Comparison of ENCODE assay signal across 8 mouse cellular contexts in the genomic region with DNA sequence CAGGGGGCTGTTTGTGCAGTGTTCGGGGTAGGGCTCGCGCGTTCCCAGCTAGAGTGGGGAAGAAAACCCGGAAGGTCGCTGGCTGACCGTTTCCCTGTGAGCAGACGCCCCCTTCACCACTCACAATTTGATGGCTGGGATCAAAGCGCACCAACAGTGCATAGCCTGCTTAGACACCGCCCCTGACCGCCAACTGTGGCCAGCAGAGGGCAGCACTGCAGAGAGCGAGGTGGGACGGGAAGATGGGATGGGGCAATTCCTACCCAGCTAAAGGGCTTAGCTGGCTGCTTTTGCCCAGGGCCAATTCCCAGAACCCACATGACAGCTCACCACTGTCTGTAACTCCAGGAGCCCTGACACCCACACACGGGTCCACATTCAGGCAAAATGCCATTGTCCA. TPM values are rescaled to one million over a fixed set of nuclear protein-coding genes. Genes with fewer than 3 reads are reported as not detected.
DNase-seq lines count a peak whose midpoint lies in the region; ATAC-seq lines count a peak whose summit lies in the region.

No protein-coding gene starts in this region.

- no peak for ATAC-seq in midbrain, embryonic 16.5 days
- peak; percentile 69; the same call in 1 of the 2 replicates for ATAC-seq in monocyte, adult 5-6 weeks (replicated peaks; ENCODE audit: insufficient number of reproducible peaks, low FRiP score, low TSS enrichment, poor library complexity, severe bottlenecking)

- H3K9me3 ChIP-seq in midbrain, embryonic 10.5 days (replicated peaks), result no peaks in the 10 kb centered on the region
- no peaks in the 10 kb centered on the region for H3K9me3 ChIP-seq in midbrain, embryonic 16.5 days (replicated peaks; ENCODE audit: control insufficient read depth, low read length, poor library complexity, severe bottlenecking)

- no peak overlapping the region for H3K4me2 ChIP-seq in midbrain, embryonic 16.5 days (ENCODE audit: low read length)

- peaks cover 4% of the 10 kb centered on the region; the same call in 1 of the 2 replicates for H3K4me1 ChIP-seq in midbrain, embryonic 10.5 days
- no peaks in the 10 kb centered on the region for H3K4me1 ChIP-seq in midbrain, embryonic 16.5 days (ENCODE audit: control insufficient read depth, insufficient read depth, low read length)

- no peak overlapping the region for H3K27ac ChIP-seq in midbrain, embryonic 10.5 days (replicated peaks)
- no peak overlapping the region for H3K27ac ChIP-seq in midbrain, embryonic 16.5 days (ENCODE audit: low read length)

- DNase-seq in adrenal gland, adult (ENCODE audit: inconsistent age in 2 of 2, low spot score in 1 of 2), result peak; percentile 44 to 86
- DNase-seq in adrenal gland, adult 8-10 months, result no peak
- peak; percentile 50 for DNase-seq in midbrain, embryonic 10.5 days (ENCODE audit: low spot score)
- DNase-seq in embryo, embryonic 10 days (ENCODE audit: low spot score), result peak; percentile 67
- DNase-seq in kidney, postnatal 25 days, result peak; percentile 70 to 73
- peak; percentile 61 for DNase-seq in urinary bladder, postnatal 25 days (ENCODE audit: low spot score)

- H3K36me3 ChIP-seq in midbrain, embryonic 10.5 days, result no peaks in the 10 kb centered on the region
- H3K36me3 ChIP-seq in midbrain, embryonic 16.5 days (ENCODE audit: control insufficient read depth, insufficient read depth, low read length), result no peaks in the 10 kb centered on the region

- no peak overlapping the region for H3K9ac ChIP-seq in midbrain, embryonic 16.5 days (ENCODE audit: low read depth, low read length)

- 48% methylated on average over 14 of the region's 14 CpGs for WGBS in midbrain, embryonic 10.5 days
- 43% methylated on average over 14 of the region's 14 CpGs for WGBS in midbrain, embryonic 16.5 days

- H3K27me3 ChIP-seq in midbrain, embryonic 10.5 days (ENCODE audit: low read depth, poor library complexity, severe bottlenecking), result no peaks in the 10 kb centered on the region
- no peaks in the 10 kb centered on the region for H3K27me3 ChIP-seq in midbrain, embryonic 16.5 days (ENCODE audit: control insufficient read depth, insufficient read depth, low read depth, low read length)

- no peak overlapping the region for H3K4me3 ChIP-seq in midbrain, embryonic 10.5 days
- no peak overlapping the region for H3K4me3 ChIP-seq in midbrain, embryonic 16.5 days (ENCODE audit: low read depth, low read length)

RNA-seq across cellular contexts. Expression of gene Hsbp1, which starts 14.5 kb away (rescaled TPM):
- total RNA-seq in adrenal gland, adult 8-10 months (2022), result 100 to 1,000 TPM; 183 to 208 (median 201) TPM
- 267 and 315 TPM in 2 replicates for polyA plus RNA-seq in midbrain, embryonic 10.5 days (2016; fragmentation: Nextera tagmentation; extraction: Ambion mirVana)
- polyA plus RNA-seq in midbrain, embryonic 16.5 days (2015; fragmentation: Nextera tagmentation; extraction: Ambion mirVana), result 860 and 970 TPM in 2 replicates
- 75.3 to 78.1 TPM (median 76.0 TPM) in 3 replicates for total RNA-seq in monocyte, adult 5-6 weeks (2017)

RNA-seq across cellular contexts. Expression of gene Mlycd, which starts 35.8 kb away (rescaled TPM):
- 10 to 100 TPM; 46.6 to 60.5 (median 54.6) TPM for total RNA-seq in adrenal gland, adult 8-10 months (2022)
- polyA plus RNA-seq in midbrain, embryonic 10.5 days (2016; fragmentation: Nextera tagmentation; extraction: Ambion mirVana), result 10.9 and 11.4 TPM in 2 replicates
- polyA plus RNA-seq in midbrain, embryonic 16.5 days (2015; fragmentation: Nextera tagmentation; extraction: Ambion mirVana), result 13.9 and 15.0 TPM in 2 replicates
- 8.7 to 15.0 TPM (median 10.3 TPM) in 3 replicates for total RNA-seq in monocyte, adult 5-6 weeks (2017)
